Mouse (Mus musculus): ENCODE measurements around the gene Cnot1.

- TF ChIP-seq CTCF (IDR thresholded peaks at IDR 0.05; ENCODE audit: control insufficient read depth, insufficient read depth, insufficient read length) (no peak), MYOD1 (IDR thresholded peaks at IDR 0.05; ENCODE audit: control insufficient read depth, insufficient read length, low read depth) (no peak), MAX (IDR thresholded peaks at IDR 0.05) (no peak), USF1 (IDR thresholded peaks at IDR 0.05; ENCODE audit: low read depth) (no peak), MYOG (IDR thresholded peaks at IDR 0.05; ENCODE audit: control insufficient read depth, extremely low read depth, insufficient read length) (no peak)
Observed at GRCm38 (mm10) chr8:95677591-95678023, 129.7 kb downstream of the Cnot1 start.
